Mouse (Mus musculus) testis, adult 2 months (tissue): ENCODE measurements around the gene Thsd7a.

ENCODE experiments used
- CTCF ChIP-seq: fragments of 200-500 bp; IDR thresholded peaks from 2 replicates; pipeline ENCODE4 v1.5.1; 2012; ENCODE audit warnings: low read depth, mild to moderate bottlenecking, inconsistent platforms, low read length, moderate library complexity; ENCODE audit not compliant: control insufficient read depth, insufficient read depth, insufficient replicate concordance
- POLR2A ChIP-seq: fragments of 200-500 bp; IDR thresholded peaks from 2 replicates; pipeline ENCODE4 v1.6.1; 2012; ENCODE audit warnings: low read depth, mild to moderate bottlenecking, inconsistent platforms, low read length, moderate library complexity; ENCODE audit not compliant: control insufficient read depth

DNA sequence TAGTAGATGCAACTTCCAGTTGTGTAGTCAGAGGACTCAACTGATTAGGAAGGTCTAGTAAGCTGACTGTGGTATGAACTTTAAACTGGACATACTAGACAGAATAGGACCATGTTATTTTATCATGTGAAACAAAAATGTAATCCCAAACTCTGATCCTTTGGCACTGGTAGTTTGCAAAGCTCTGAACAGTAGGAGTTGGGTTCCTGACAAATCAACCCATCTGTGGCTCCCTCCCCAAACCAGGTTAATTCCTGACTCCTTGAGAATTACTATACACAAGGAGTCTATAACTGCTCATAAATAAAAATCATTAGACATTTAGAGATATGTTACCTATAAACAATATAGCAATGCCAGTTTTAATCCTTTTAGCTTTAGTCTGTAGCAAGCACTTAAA is 231.5 kb downstream of the Thsd7a start:
- TF ChIP-seq POLR2A (no peak), CTCF (no peak)
